Mouse (Mus musculus) embryo, embryonic 10.5 days (tissue): ENCODE data around the gene Dock9.

Experiments
- DNase-seq: peaks from one replicate; pipeline ENCODE4 v3.0.0-alpha.2; 2015; ENCODE audit warnings: low spot score

Gene Dock9

GRCm38 (mm10) chr14:121791935-121792334 is 5.7 kb downstream of the Dock9 start:
- DNase-seq = no peak

GRCm38 (mm10) chr14:121791112-121791511 is 6.5 kb downstream of the Dock9 start:
- DNase-seq = no peak

GRCm38 (mm10) chr14:121789273-121789672 is 8.4 kb downstream of the Dock9 start:
- DNase-seq = no peak

GRCm38 (mm10) chr14:121788451-121788850 is 9.2 kb downstream of the Dock9 start:
- no peak for DNase-seq

- no peak for DNase-seq
Measured at GRCm38 (mm10) chr14:121787430-121787829, 10.2 kb downstream of the Dock9 start.

- DNase-seq = no peak
Measured at GRCm38 (mm10) chr14:121786900-121787299, 10.7 kb downstream of the Dock9 start.

GRCm38 (mm10) chr14:121785394-121785793 is 12.2 kb downstream of the Dock9 start:
- DNase-seq = no peak

- peak; percentile 39 for DNase-seq
Measured at GRCm38 (mm10) chr14:121780942-121781531, 16.6 kb downstream of the Dock9 start.

- DNase-seq = no peak
Measured at GRCm38 (mm10) chr14:121780144-121780913, 17.3 kb downstream of the Dock9 start.

GRCm38 (mm10) chr14:121779620-121780019 is 18.0 kb downstream of the Dock9 start:
- no peak for DNase-seq

- DNase-seq = no peak
Measured at GRCm38 (mm10) chr14:121777279-121777831, 20.3 kb downstream of the Dock9 start.

GRCm38 (mm10) chr14:121776749-121777148 is 20.9 kb downstream of the Dock9 start:
- no peak for DNase-seq

- DNase-seq = peak; percentile 51
Measured at GRCm38 (mm10) chr14:121762021-121762452, 35.6 kb downstream of the Dock9 start.

GRCm38 (mm10) chr14:121760403-121760802 is 37.2 kb downstream of the Dock9 start:
- no peak for DNase-seq

GRCm38 (mm10) chr14:121754110-121754509 is 43.5 kb downstream of the Dock9 start:
- DNase-seq = no peak

GRCm38 (mm10) chr14:121752686-121753426 is 44.8 kb downstream of the Dock9 start:
- DNase-seq = peak; percentile 40

GRCm38 (mm10) chr14:121749606-121750005 is 48.0 kb downstream of the Dock9 start:
- DNase-seq = no peak

GRCm38 (mm10) chr14:121749084-121749483 is 48.6 kb downstream of the Dock9 start:
- no peak for DNase-seq

GRCm38 (mm10) chr14:121747360-121747759 is 50.3 kb downstream of the Dock9 start:
- no peak for DNase-seq

- DNase-seq = no peak
Measured at GRCm38 (mm10) chr14:121743787-121744417, 53.7 kb downstream of the Dock9 start.

- no peak for DNase-seq
Measured at GRCm38 (mm10) chr14:121738431-121739403, 58.9 kb downstream of the Dock9 start.
